Mouse (Mus musculus) forebrain, embryonic 11.5 days (tissue): ENCODE data around the gene Prol1. TPM values are rescaled to one million over a fixed set of nuclear protein-coding genes. Genes with fewer than 3 reads are reported as not detected.
A peak's percentile ranks its signal among the peaks of the same experiment; 100 is the strongest.
"Not testable (repeated sequence)": the region's sequence is repeated elsewhere in the genome, so short reads cannot be mapped to it uniquely, and the experiment has no call there.

Source experiments
- ATAC-seq: fragments of 200-750 bp; cut with Nextera tagmentation; replicated peaks from 2 replicates; pipeline ENCODE4 v1.8.0; 2017; ENCODE audit warnings: moderate TSS enrichment; ENCODE audit not compliant: low FRiP score
- DNase-seq: peaks from one replicate; pipeline ENCODE4 v3.0.0-alpha.2; 2017; ENCODE audit warnings: low spot score
- H3K27ac ChIP-seq: fragments of 300-500 bp; sonication (generic); 2 replicates; pipeline ENCODE4 v1.5.1; 2014; ENCODE audit warnings: low read depth, low read length
- H3K27me3 ChIP-seq: fragments of 300-500 bp; sonication (generic); 2 replicates; pipeline ENCODE4 v1.6.1; 2014; ENCODE audit warnings: mild to moderate bottlenecking, low read length, mixed read lengths; ENCODE audit not compliant: control insufficient read depth, insufficient read depth
- H3K36me3 ChIP-seq: fragments of 300-500 bp; sonication (generic); 2 replicates; pipeline ENCODE4 v1.6.1; 2014; ENCODE audit warnings: mild to moderate bottlenecking, low read length, moderate library complexity, mixed read lengths; ENCODE audit not compliant: control insufficient read depth, insufficient read depth
- H3K4me1 ChIP-seq: fragments of 300-500 bp; sonication (generic); replicated peaks from 2 replicates; pipeline ENCODE4 v1.6.1; 2014; ENCODE audit warnings: low read length, mixed read lengths; ENCODE audit not compliant: control insufficient read depth, insufficient read depth
- H3K4me2 ChIP-seq: fragments of 300-500 bp; sonication (generic); 2 replicates; pipeline ENCODE4 v1.6.1; 2014; ENCODE audit warnings: low read depth, mild to moderate bottlenecking, low read length, moderate library complexity, mixed read lengths; ENCODE audit not compliant: severe bottlenecking
- H3K4me3 ChIP-seq: fragments of 300-500 bp; sonication (generic); 2 replicates; pipeline ENCODE4 v1.5.1; 2014; ENCODE audit warnings: low read depth, low read length
- H3K9ac ChIP-seq: fragments of 300-500 bp; sonication (generic); 2 replicates; pipeline ENCODE4 v1.6.1; 2014; ENCODE audit warnings: low read length
- H3K9me3 ChIP-seq: fragments of 300-500 bp; sonication (generic); 2 replicates; pipeline ENCODE4 v1.6.1; 2016; ENCODE audit warnings: low read length, mixed read lengths; ENCODE audit not compliant: control insufficient read depth
- WGBS: fragments of 180-500 bp; shearing (Covaris S2); extraction: QIAGEN DNeasy Blood & Tissue Kit; methylation state at CpG from one replicate; pipeline ENCODE4 v1.1.7; 2014; 5-methylcytosine and 5-hydroxymethylcytosine counted together
- polyA plus RNA-seq: library from polyadenylated mRNA; unstranded; fragments of >200 nt; fragmentation: Nextera tagmentation; extraction: Ambion mirVana; gene quantifications from 2 replicates; pipeline ENCODE4 v1.2.1, GENCODE M21; 2014

Prol1 gene
- not detected in 2 replicates for polyA plus RNA-seq

GRCm38 (mm10) chr5:88317012-88317411 lies at the start of gene Prol1:
Gene Prol1 (plus strand): TSS chr5:88317312.
- no peak for ATAC-seq
- WGBS = 95% methylated on average over 1 of the region's 1 CpGs
- no peak within 1 kb of the TSS for H3K27ac ChIP-seq

GRCm38 (mm10) chr5:88268619-88269018 lies 48.5 kb upstream of the Prol1 start, which contains the start of gene Gm7714:
Gene Gm7714 (plus strand): TSS chr5:88268919.
- ATAC-seq = no peak
- Histone ChIP-seq H3K4me1 (no peaks in the 10 kb centered on the region), H3K9ac (no peak within 1 kb of the TSS), H3K4me3 (no peak within 1 kb of the TSS), H3K4me2 (no peak within 1 kb of the TSS), H3K27me3 (no peaks in the 10 kb centered on the region), H3K27ac (no peak within 1 kb of the TSS), H3K9me3 (no peaks in the 10 kb centered on the region), H3K36me3 (no peaks in the 10 kb centered on the region)
- WGBS = 90% methylated on average over 1 of the region's 1 CpGs
- no peak for DNase-seq

More at GRCm38 (mm10) chr5:88317012-88317411, at the start of gene Prol1:
- Histone ChIP-seq H3K9ac (no peak within 1 kb of the TSS), H3K4me1 (no peaks in the 10 kb centered on the region), H3K36me3 (no peaks in the 10 kb centered on the region), H3K27me3 (no peaks in the 10 kb centered on the region), H3K4me2 (no peak within 1 kb of the TSS), H3K4me3 (no peak within 1 kb of the TSS), H3K9me3 (no peaks in the 10 kb centered on the region)
- DNase-seq = no peak

GRCm38 (mm10) chr5:88311307-88311706 lies 5.8 kb upstream of the Prol1 start:
- not testable (repeated sequence) for H3K4me2 ChIP-seq, H3K9ac ChIP-seq, H3K36me3 ChIP-seq, H3K4me3 ChIP-seq, H3K27me3 ChIP-seq, H3K4me1 ChIP-seq, DNase-seq, ATAC-seq, H3K27ac ChIP-seq, H3K9me3 ChIP-seq
- WGBS = 56% methylated on average over 3 of the region's 3 CpGs

GRCm38 (mm10) chr5:88348533-88348932 lies 31.4 kb downstream of the Prol1 start:
- H3K9me3 ChIP-seq, H3K27ac ChIP-seq, ATAC-seq, H3K9ac ChIP-seq, H3K4me2 ChIP-seq, H3K36me3 ChIP-seq, H3K27me3 ChIP-seq, DNase-seq, H3K4me3 ChIP-seq, H3K4me1 ChIP-seq: not testable (repeated sequence)
- WGBS = 40% methylated on average over 2 of the region's 2 CpGs

GRCm38 (mm10) chr5:88364768-88365167 lies 47.7 kb downstream of the Prol1 start:
- Histone ChIP-seq H3K4me3 (no peak overlapping the region), H3K36me3 (no peaks in the 10 kb centered on the region), H3K9me3 (no peaks in the 10 kb centered on the region), H3K27ac (no peak overlapping the region), H3K27me3 (no peaks in the 10 kb centered on the region), H3K4me1 (no peaks in the 10 kb centered on the region), H3K4me2 (no peak overlapping the region), H3K9ac (no peak overlapping the region)
- ATAC-seq = no peak
- WGBS = 5% methylated on average over 4 of the region's 5 CpGs
- peak; percentile 69 for DNase-seq

GRCm38 (mm10) chr5:88366886-88367285 lies 49.8 kb downstream of the Prol1 start:
- Histone ChIP-seq H3K36me3 (no peaks in the 10 kb centered on the region), H3K4me3 (no peak overlapping the region), H3K4me2 (no peak overlapping the region), H3K9me3 (no peaks in the 10 kb centered on the region), H3K27me3 (no peaks in the 10 kb centered on the region), H3K27ac (no peak overlapping the region), H3K9ac (no peak overlapping the region), H3K4me1 (no peaks in the 10 kb centered on the region)
- no peak for ATAC-seq
- 63% methylated on average over 1 of the region's 1 CpGs for WGBS
- DNase-seq = no peak

GRCm38 (mm10) chr5:88370578-88371232 lies 53.6 kb downstream of the Prol1 start:
- H3K9me3 ChIP-seq = no peaks in the 10 kb centered on the region
- H3K4me3 ChIP-seq = no peak overlapping the region
- no peak for DNase-seq
- no peaks in the 10 kb centered on the region for H3K4me1 ChIP-seq
- no peak overlapping the region for H3K27ac ChIP-seq
- no peaks in the 10 kb centered on the region for H3K36me3 ChIP-seq
- H3K27me3 ChIP-seq = no peaks in the 10 kb centered on the region
- no peak for ATAC-seq
- H3K4me2 ChIP-seq = no peak overlapping the region
- WGBS = 81% methylated on average over 6 of the region's 6 CpGs
- H3K9ac ChIP-seq = no peak overlapping the region

GRCm38 (mm10) chr5:88372563-88372962 lies 55.5 kb downstream of the Prol1 start:
- DNase-seq (no peak), ATAC-seq (no peak)
- no peak overlapping the region for H3K9ac ChIP-seq
- no peak overlapping the region for H3K27ac ChIP-seq
- H3K4me2 ChIP-seq = no peak overlapping the region
- H3K27me3 ChIP-seq = no peaks in the 10 kb centered on the region
- no peak overlapping the region for H3K4me3 ChIP-seq
- no peaks in the 10 kb centered on the region for H3K9me3 ChIP-seq
- H3K36me3 ChIP-seq = no peaks in the 10 kb centered on the region
- H3K4me1 ChIP-seq = no peaks in the 10 kb centered on the region
- WGBS = 83% methylated on average over 6 of the region's 6 CpGs

- Histone ChIP-seq H3K27ac (no peak within 1 kb of the TSS), H3K4me3 (no peak within 1 kb of the TSS), H3K9me3 (no peaks in the 10 kb centered on the region), H3K4me1 (no peaks in the 10 kb centered on the region), H3K36me3 (no peaks in the 10 kb centered on the region), H3K9ac (no peak within 1 kb of the TSS), H3K27me3 (no peaks in the 10 kb centered on the region), H3K4me2 (no peak within 1 kb of the TSS)
- ATAC-seq = no peak
- 84% methylated on average over 4 of the region's 4 CpGs for WGBS
- no peak for DNase-seq
Observed at GRCm38 (mm10) chr5:88375808-88376207, 58.7 kb downstream of the Prol1 start, which contains the start of gene Amtn. Gene Amtn (plus strand): TSS chr5:88376108.
